Mouse (Mus musculus): ENCODE data around the gene Tlnrd1. TPM values are rescaled to one million over a fixed set of nuclear protein-coding genes. Genes with fewer than 3 reads are reported as not detected.
A peak's percentile ranks its signal among the peaks of the same experiment; 100 is the strongest.
"Not testable (repeated sequence)": the region's sequence is repeated elsewhere in the genome, so short reads cannot be mapped to it uniquely, and the experiment has no call there.

Tlnrd1 gene
- polyA plus RNA-seq, 1 experiment from 2014 or later, result 14.0 TPM

- WGBS (ENCODE audit: missing documents), result 2% methylated on average over 21 of the region's 21 CpGs
- Histone ChIP-seq H3K36me3 (ENCODE audit: inconsistent target) (no peaks in the 10 kb centered on the region), H3K79me2 (ENCODE audit: inconsistent target) (peaks cover 26% of the 10 kb centered on the region), H3K4me3 (ENCODE audit: inconsistent target) (peak overlapping the region; percentile 93), H3K27ac (peak overlapping the region; percentile 46)
These were observed 8.2 kb upstream of the Tlnrd1 start for GRCm38 (mm10) chr7:83892333-83892669.

- H3K4me3 ChIP-seq (ENCODE audit: inconsistent target), result peak overlapping the region; percentile 93
- peak overlapping the region; percentile 46 for H3K27ac ChIP-seq
- H3K36me3 ChIP-seq (ENCODE audit: inconsistent target), result no peaks in the 10 kb centered on the region
- H3K79me2 ChIP-seq (ENCODE audit: inconsistent target), result peaks cover 26% of the 10 kb centered on the region
- WGBS (ENCODE audit: missing documents), result 5% methylated on average over 44 of the region's 44 CpGs
These were observed 7.6 kb upstream of the Tlnrd1 start for GRCm38 (mm10) chr7:83891433-83892332.

- 96% methylated on average over 2 of the region's 5 CpGs for WGBS (ENCODE audit: missing documents)
- not testable (repeated sequence) for H3K4me3 ChIP-seq (ENCODE audit: inconsistent target); H3K36me3 ChIP-seq (ENCODE audit: inconsistent target); H3K27ac ChIP-seq
- peaks cover 23% of the 10 kb centered on the region for H3K79me2 ChIP-seq (ENCODE audit: inconsistent target)
These were observed 5.8 kb upstream of the Tlnrd1 start for GRCm38 (mm10) chr7:83889946-83890345.

- no peak overlapping the region for H3K4me3 ChIP-seq (ENCODE audit: inconsistent target)
- 50% methylated on average over 3 of the region's 3 CpGs for WGBS (ENCODE audit: missing documents)
- H3K36me3 ChIP-seq (ENCODE audit: inconsistent target), result no peaks in the 10 kb centered on the region
- H3K79me2 ChIP-seq (ENCODE audit: inconsistent target), result peaks cover 22% of the 10 kb centered on the region
- no peak overlapping the region for H3K27ac ChIP-seq
These were observed 5.3 kb upstream of the Tlnrd1 start for GRCm38 (mm10) chr7:83889383-83889782.

GRCm38 (mm10) chr7:83886366-83887129 is 2.4 kb upstream of the Tlnrd1 start:
- WGBS (ENCODE audit: missing documents), result 97% methylated on average over 6 of the region's 6 CpGs
- Histone ChIP-seq H3K4me3 (ENCODE audit: inconsistent target) (no peak overlapping the region), H3K27ac (no peak overlapping the region)

GRCm38 (mm10) chr7:83885835-83886234 is 1.7 kb upstream of the Tlnrd1 start:
- Histone ChIP-seq H3K27ac (no peak overlapping the region), H3K36me3 (ENCODE audit: inconsistent target) (peaks cover 7% of the 10 kb centered on the region; the same call in 1 of the 2 replicates), H3K79me2 (ENCODE audit: inconsistent target) (peaks cover 27% of the 10 kb centered on the region), H3K4me3 (ENCODE audit: inconsistent target) (no peak overlapping the region)
- 93% methylated on average over 4 of the region's 4 CpGs for WGBS (ENCODE audit: missing documents)

More at GRCm38 (mm10) chr7:83886366-83887129, 2.4 kb upstream of the Tlnrd1 start:
- peaks cover 20% of the 10 kb centered on the region for H3K79me2 ChIP-seq (ENCODE audit: inconsistent target)
- H3K36me3 ChIP-seq (ENCODE audit: inconsistent target), result peaks cover 3% of the 10 kb centered on the region; the same call in 1 of the 2 replicates

- Histone ChIP-seq H3K36me3 (ENCODE audit: inconsistent target) (peaks cover 7% of the 10 kb centered on the region; the same call in 1 of the 2 replicates), H3K4me3 (ENCODE audit: inconsistent target) (peak overlapping the region; percentile 63), H3K27ac (peak overlapping the region; percentile 72), H3K79me2 (ENCODE audit: inconsistent target) (peaks cover 35% of the 10 kb centered on the region)
- 73% methylated on average over 6 of the region's 6 CpGs for WGBS (ENCODE audit: missing documents)
These were observed 922 bp upstream of the Tlnrd1 start for GRCm38 (mm10) chr7:83884921-83885532.

- peaks cover 7% of the 10 kb centered on the region; the same call in 1 of the 2 replicates for H3K36me3 ChIP-seq (ENCODE audit: inconsistent target)
- peaks cover 51% of the 10 kb centered on the region for H3K79me2 ChIP-seq (ENCODE audit: inconsistent target)
- no peak overlapping the region; the same call in 1 of the 2 replicates for H3K4me3 ChIP-seq (ENCODE audit: inconsistent target)
- H3K27ac ChIP-seq, result no peak overlapping the region
- under 1% methylated on average over 73 of the region's 91 CpGs for WGBS (ENCODE audit: missing documents)
These were observed 657 bp downstream of the Tlnrd1 start for GRCm38 (mm10) chr7:83883276-83884020.

GRCm38 (mm10) chr7:83882633-83883275 is 1.4 kb downstream of the Tlnrd1 start:
- H3K36me3 ChIP-seq (ENCODE audit: inconsistent target), result peaks cover 7% of the 10 kb centered on the region; the same call in 1 of the 2 replicates
- WGBS (ENCODE audit: missing documents), result 50% methylated on average over 45 of the region's 56 CpGs
- no peak overlapping the region for H3K27ac ChIP-seq
- H3K79me2 ChIP-seq (ENCODE audit: inconsistent target), result peaks cover 58% of the 10 kb centered on the region
- H3K4me3 ChIP-seq (ENCODE audit: inconsistent target), result peak overlapping the region; percentile 21

- WGBS (ENCODE audit: missing documents), result 96% methylated on average over 28 of the region's 35 CpGs
- H3K36me3 ChIP-seq (ENCODE audit: inconsistent target), result peaks cover 7% of the 10 kb centered on the region; the same call in 1 of the 2 replicates
These were observed 1.9 kb downstream of the Tlnrd1 start for GRCm38 (mm10) chr7:83882150-83882632.

GRCm38 (mm10) chr7:83878676-83879448 is 5.2 kb downstream of the Tlnrd1 start:
- H3K79me2 ChIP-seq (ENCODE audit: inconsistent target), result peaks cover 57% of the 10 kb centered on the region
- no peak overlapping the region for H3K4me3 ChIP-seq (ENCODE audit: inconsistent target)
- WGBS (ENCODE audit: missing documents), result 39% methylated on average over 5 of the region's 5 CpGs
- peaks cover 7% of the 10 kb centered on the region; the same call in 1 of the 2 replicates for H3K36me3 ChIP-seq (ENCODE audit: inconsistent target)
- H3K27ac ChIP-seq, result peak overlapping the region; percentile 42

More at GRCm38 (mm10) chr7:83882150-83882632, 1.9 kb downstream of the Tlnrd1 start:
- no peak overlapping the region for H3K27ac ChIP-seq
- peak overlapping the region; percentile 21 for H3K4me3 ChIP-seq (ENCODE audit: inconsistent target)
- peaks cover 63% of the 10 kb centered on the region for H3K79me2 ChIP-seq (ENCODE audit: inconsistent target)

- peaks cover 7% of the 10 kb centered on the region; the same call in 1 of the 2 replicates for H3K36me3 ChIP-seq (ENCODE audit: inconsistent target)
- WGBS (ENCODE audit: missing documents), result 92% methylated on average over 3 of the region's 3 CpGs
- no peak overlapping the region for H3K4me3 ChIP-seq (ENCODE audit: inconsistent target)
- no peak overlapping the region for H3K27ac ChIP-seq
- peaks cover 48% of the 10 kb centered on the region for H3K79me2 ChIP-seq (ENCODE audit: inconsistent target)
These were observed 7.0 kb downstream of the Tlnrd1 start for GRCm38 (mm10) chr7:83877088-83877487.
